Mouse (Mus musculus): Measurements from ENCODE around the gene Spen. TPM values are rescaled to one million over a fixed set of nuclear protein-coding genes. Genes with fewer than 3 reads are reported as not detected.
"Not testable (repeated sequence)": the region's sequence is repeated elsewhere in the genome, so short reads cannot be mapped to it uniquely, and the experiment has no call there.

Gene Spen
- polyA plus RNA-seq, 1 experiment, result 41.7 TPM

DNA sequence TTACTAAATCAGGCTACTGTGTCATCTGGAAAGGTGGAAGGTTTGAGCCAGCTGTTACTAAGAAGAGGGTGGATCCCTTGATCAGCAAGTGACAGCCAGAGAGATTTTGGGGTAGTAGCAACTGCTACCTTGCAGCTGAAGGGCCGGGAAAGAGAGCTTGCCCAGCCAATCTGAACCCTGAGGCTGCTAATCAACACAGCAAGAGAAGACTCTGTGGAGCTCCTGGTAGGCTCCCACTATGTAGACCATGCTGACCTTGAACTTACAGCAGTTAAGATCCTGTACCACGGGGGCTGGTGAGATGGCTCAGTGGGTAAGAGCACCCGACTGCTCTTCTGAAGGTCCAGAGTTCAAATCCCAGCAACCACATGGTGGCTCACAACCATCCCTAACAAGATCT, 26.3 kb upstream of the Spen start:
- H3K4me3 ChIP-seq (ENCODE audit: insufficient read depth, low read depth, low read length), result no peak overlapping the region
- H3K27ac ChIP-seq (ENCODE audit: insufficient read depth, low read depth, low read length), result no peak overlapping the region
- TF ChIP-seq POLR2A (IDR thresholded peaks at IDR 0.05; ENCODE audit: insufficient read depth, low read depth, low read length) (no peak), CTCF (IDR thresholded peaks at IDR 0.05; ENCODE audit: insufficient read depth, low read depth, low read length) (no peak)
- peaks cover 3% of the 10 kb centered on the region for H3K4me1 ChIP-seq (ENCODE audit: control insufficient read depth, insufficient read depth, low read length)
- WGBS, result 91% methylated on average over 3 of the region's 3 CpGs

DNA sequence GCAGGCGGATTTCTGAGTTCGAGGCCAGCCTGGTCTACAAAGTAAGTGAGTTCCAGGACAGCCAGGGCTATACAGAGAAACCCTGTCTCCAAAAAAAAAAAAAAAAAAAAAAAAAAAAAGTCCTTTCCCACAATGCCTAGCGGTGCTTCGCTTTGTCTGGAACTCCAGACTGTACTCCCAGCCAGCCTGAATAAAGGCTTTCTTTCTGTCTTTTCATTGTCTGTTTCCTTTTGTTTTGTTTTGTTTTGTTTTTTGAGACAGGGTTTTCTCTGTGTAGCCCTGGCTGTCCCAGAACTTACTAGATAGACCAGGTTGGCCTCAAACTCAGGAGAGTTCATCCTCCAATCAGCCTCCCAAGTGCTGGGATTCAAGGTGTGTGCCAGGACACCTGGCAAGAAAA, 25.8 kb upstream of the Spen start:
- 87% methylated on average over 4 of the region's 4 CpGs for WGBS
- TF ChIP-seq POLR2A (IDR thresholded peaks at IDR 0.05; ENCODE audit: insufficient read depth, low read depth, low read length) (no peak), CTCF (IDR thresholded peaks at IDR 0.05; ENCODE audit: insufficient read depth, low read depth, low read length) (no peak)

GRCm38 (mm10) chr4:141562281-141562680, 23.9 kb upstream of the Spen start:
- peaks cover 15% of the 10 kb centered on the region for H3K4me1 ChIP-seq (ENCODE audit: control insufficient read depth, insufficient read depth, low read length)
- 83% methylated on average over 11 of the region's 11 CpGs for WGBS
- H3K27ac ChIP-seq (ENCODE audit: insufficient read depth, low read depth, low read length), result no peak overlapping the region
- TF ChIP-seq POLR2A (IDR thresholded peaks at IDR 0.05; ENCODE audit: insufficient read depth, low read depth, low read length) (no peak), CTCF (IDR thresholded peaks at IDR 0.05; ENCODE audit: insufficient read depth, low read depth, low read length) (no peak)
- no peak overlapping the region for H3K4me3 ChIP-seq (ENCODE audit: insufficient read depth, low read depth, low read length)

More for the DNA sequence above, 25.8 kb upstream of the Spen start:
- H3K4me3 ChIP-seq (ENCODE audit: insufficient read depth, low read depth, low read length), result no peak overlapping the region
- H3K4me1 ChIP-seq (ENCODE audit: control insufficient read depth, insufficient read depth, low read length), result peaks cover 7% of the 10 kb centered on the region
- no peak overlapping the region for H3K27ac ChIP-seq (ENCODE audit: insufficient read depth, low read depth, low read length)

DNA sequence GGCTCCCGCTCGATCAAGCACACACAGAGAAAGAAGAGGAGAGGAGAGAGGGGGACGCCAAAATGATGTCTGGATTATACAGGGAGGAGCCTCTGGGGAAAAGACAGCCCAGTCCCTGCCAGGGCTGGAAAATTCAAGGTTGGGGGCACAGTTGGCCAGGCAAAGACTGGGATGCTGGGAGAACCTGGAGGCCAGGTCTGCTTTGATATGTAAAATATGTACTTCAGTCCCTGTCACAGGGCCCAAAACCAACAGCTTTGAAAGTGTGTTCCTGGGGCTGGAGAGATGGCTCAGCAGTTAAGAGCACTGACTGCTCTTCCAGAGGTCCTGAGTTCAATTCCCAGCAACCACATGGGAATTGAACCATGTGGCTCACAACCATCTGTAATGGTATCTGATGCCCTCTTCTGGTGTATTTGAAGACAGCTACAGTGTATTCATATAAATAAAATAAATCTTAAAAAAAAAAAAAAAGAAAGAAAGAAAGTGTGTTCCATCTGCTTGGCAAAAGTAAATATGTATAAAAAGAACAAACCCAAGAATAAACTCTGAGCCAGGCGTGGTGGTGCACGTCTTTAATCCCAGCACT, 23.0 kb upstream of the Spen start:
- H3K4me1 ChIP-seq (ENCODE audit: control insufficient read depth, insufficient read depth, low read length), result peaks cover 15% of the 10 kb centered on the region
- H3K4me3 ChIP-seq (ENCODE audit: insufficient read depth, low read depth, low read length); H3K27ac ChIP-seq (ENCODE audit: insufficient read depth, low read depth, low read length): not testable (repeated sequence)
- 88% methylated on average over 5 of the region's 5 CpGs for WGBS

- Histone ChIP-seq H3K27ac (ENCODE audit: insufficient read depth, low read depth, low read length) (peak overlapping the region; percentile 84), H3K4me3 (ENCODE audit: insufficient read depth, low read depth, low read length) (peak overlapping the region; percentile 41), H3K4me1 (ENCODE audit: control insufficient read depth, insufficient read depth, low read length) (peaks cover 15% of the 10 kb centered on the region)
- 3% methylated on average over 9 of the region's 9 CpGs for WGBS
- TF ChIP-seq CTCF (IDR thresholded peaks at IDR 0.05; ENCODE audit: insufficient read depth, low read depth, low read length), result peak; percentile 71
- no peak for TF ChIP-seq POLR2A (IDR thresholded peaks at IDR 0.05; ENCODE audit: insufficient read depth, low read depth, low read length)
These were observed 21.5 kb upstream of the Spen start for GRCm38 (mm10) chr4:141559898-141560263.

GRCm38 (mm10) chr4:141559131-141559897, 20.9 kb upstream of the Spen start:
- H3K4me3 ChIP-seq (ENCODE audit: insufficient read depth, low read depth, low read length), result peak overlapping the region; percentile 41
- TF ChIP-seq POLR2A (IDR thresholded peaks at IDR 0.05; ENCODE audit: insufficient read depth, low read depth, low read length) (0 out of 2 replicates have a peak, but pooled peaks have one; percentile 22), CTCF (IDR thresholded peaks at IDR 0.05; ENCODE audit: insufficient read depth, low read depth, low read length) (no peak)
- 1% methylated on average over 30 of the region's 30 CpGs for WGBS
- peak overlapping the region; percentile 84 for H3K27ac ChIP-seq (ENCODE audit: insufficient read depth, low read depth, low read length)
- H3K4me1 ChIP-seq (ENCODE audit: control insufficient read depth, insufficient read depth, low read length), result peaks cover 15% of the 10 kb centered on the region

DNA sequence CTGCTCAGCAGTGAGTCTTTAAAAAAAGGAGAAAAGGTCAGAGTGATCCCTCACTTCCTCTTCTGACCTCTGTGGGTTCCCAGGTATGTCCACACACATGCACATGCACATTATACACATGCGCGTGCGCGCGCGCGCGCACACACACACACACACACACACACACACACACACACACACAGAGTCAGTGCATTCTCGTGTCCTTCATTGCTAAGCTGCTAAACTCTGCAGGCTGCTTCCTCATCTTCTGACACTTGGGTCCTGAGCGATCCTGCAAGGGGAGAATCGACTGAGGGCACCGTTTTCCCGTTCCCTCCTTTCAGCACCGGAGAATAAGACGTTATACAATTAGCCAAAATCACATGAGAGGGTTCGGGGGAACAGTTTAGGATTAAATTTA, 20.3 kb upstream of the Spen start:
- Histone ChIP-seq H3K4me3 (ENCODE audit: insufficient read depth, low read depth, low read length) (peak overlapping the region; percentile 16), H3K4me1 (ENCODE audit: control insufficient read depth, insufficient read depth, low read length) (peaks cover 15% of the 10 kb centered on the region)

DNA sequence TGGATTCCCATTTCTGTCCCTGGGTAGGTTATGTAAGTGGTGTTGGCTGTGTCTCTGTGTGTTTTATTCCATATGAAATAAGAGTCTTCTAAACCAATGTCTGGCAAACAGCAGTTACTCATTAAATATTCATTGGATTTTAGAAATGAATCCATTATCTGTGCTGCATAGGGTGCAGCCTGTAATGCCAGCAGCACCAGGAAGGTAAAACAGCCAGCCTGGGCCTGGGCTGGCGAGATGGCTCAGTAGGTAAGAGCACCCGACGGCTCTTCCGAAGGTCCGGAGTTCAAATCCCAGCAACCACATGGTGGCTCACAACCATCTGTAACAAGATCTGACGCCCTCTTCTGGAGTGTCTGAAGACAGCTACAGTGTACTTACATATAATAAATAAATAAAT, 17.8 kb upstream of the Spen start:
- H3K4me1 ChIP-seq (ENCODE audit: control insufficient read depth, insufficient read depth, low read length), result peaks cover 15% of the 10 kb centered on the region
- WGBS, result 88% methylated on average over 6 of the region's 6 CpGs
- not testable (repeated sequence) for H3K27ac ChIP-seq (ENCODE audit: insufficient read depth, low read depth, low read length); H3K4me3 ChIP-seq (ENCODE audit: insufficient read depth, low read depth, low read length)

More for the DNA sequence above, 20.3 kb upstream of the Spen start:
- 21% methylated on average over 16 of the region's 16 CpGs for WGBS
- no peak for TF ChIP-seq CTCF (IDR thresholded peaks at IDR 0.05; ENCODE audit: insufficient read depth, low read depth, low read length)
- TF ChIP-seq POLR2A (IDR thresholded peaks at IDR 0.05; ENCODE audit: insufficient read depth, low read depth, low read length), result no peak
- peak overlapping the region; percentile 14 for H3K27ac ChIP-seq (ENCODE audit: insufficient read depth, low read depth, low read length)

DNA sequence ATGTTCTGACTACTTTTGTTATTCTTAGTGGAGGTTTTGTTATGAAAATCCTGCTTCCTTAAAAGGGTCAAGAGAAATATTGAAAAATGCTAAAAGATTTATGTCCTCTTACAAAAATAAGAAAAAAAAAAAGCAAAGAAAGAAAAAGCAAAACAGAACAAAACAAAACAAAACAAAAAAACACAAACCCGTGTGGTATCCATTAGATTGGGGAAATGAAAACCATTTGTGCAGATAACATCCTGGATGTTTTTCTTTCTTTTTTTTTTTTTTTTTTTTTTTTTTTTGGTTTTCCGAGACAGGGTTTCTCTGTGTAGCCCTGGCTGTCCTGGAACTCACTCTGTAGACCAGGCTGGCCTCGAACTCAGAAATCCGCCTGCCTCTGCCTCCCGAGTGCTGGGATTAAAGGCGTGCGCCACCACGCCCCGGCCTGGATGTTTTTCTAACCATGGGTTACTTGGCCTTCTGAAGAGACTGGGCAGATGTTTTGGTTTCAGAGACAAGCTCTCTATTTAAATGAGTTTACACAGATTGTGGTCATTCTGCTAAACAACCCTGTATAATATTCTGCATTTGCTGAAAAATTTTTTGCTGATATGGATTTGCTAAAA, 16.0 kb upstream of the Spen start:
- not testable (repeated sequence) for H3K4me1 ChIP-seq (ENCODE audit: control insufficient read depth, insufficient read depth, low read length); H3K27ac ChIP-seq (ENCODE audit: insufficient read depth, low read depth, low read length); H3K4me3 ChIP-seq (ENCODE audit: insufficient read depth, low read depth, low read length)
- WGBS, result 95% methylated on average over 8 of the region's 9 CpGs

Data from olfactory bulb, adult 2 months (tissue).